Mouse (Mus musculus): Measurements from ENCODE around the gene Ung.

DNA sequence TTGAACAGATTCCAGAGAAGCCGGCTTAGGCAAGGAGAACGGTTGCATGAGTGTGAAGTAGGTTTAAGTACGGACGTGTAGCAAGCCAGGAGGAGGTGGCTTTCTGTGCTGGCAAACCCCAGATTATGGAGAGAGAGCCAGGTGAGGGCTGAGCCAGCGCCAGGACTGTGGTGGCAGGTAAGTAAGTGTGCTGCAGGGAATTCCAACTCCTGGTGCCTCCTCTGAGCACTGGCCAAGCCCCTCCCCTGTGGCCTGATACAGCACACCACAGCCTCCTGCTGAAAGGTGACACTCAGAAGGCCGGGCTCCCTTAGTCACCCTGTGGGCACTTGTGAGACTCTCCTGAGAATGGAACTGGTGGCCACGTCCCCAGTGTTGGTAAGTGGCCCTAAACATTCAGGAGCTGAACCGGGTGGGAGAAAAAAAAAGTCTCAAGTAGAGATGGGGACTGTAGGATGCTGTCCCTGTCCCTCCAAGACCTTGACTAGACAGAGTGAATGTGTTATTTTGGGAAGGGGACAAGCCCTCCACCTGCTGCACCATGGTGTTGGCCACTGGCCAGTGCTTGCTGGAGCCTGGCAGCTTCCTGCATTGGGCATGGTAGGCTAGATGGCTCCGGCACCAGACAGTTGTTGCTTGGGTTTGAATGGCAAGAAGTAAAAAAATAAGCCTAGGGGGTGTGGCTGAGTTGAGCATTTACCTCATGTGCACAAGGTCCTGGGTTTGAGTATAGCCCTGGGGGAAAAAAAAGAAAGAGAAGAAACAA lies 25.2 kb downstream of the Ung start:
- TF ChIP-seq CTCF (IDR thresholded peaks at IDR 0.05; ENCODE audit: low read depth, low read length): no peak
- TF ChIP-seq POLR2AphosphoS5 (IDR thresholded peaks at IDR 0.05; ENCODE audit: insufficient replicate concordance, low read depth, low read length): no peak
- no peak for TF ChIP-seq GATA1 (IDR thresholded peaks at IDR 0.05; ENCODE audit: borderline replicate concordance, low read length)
- no peak for TF ChIP-seq TAL1 (conservative IDR thresholded peaks at IDR 0.05; ENCODE audit: low read depth, low read length)
